Mouse (Mus musculus) forebrain, embryonic 10.5 days (tissue): ENCODE results near the gene Fbln2. TPM values are rescaled to one million over a fixed set of nuclear protein-coding genes. Genes with fewer than 3 reads are reported as not detected.

ENCODE experiments used
- DNase-seq: peaks from one replicate; pipeline ENCODE4 v3.0.0-alpha.2; 2017; ENCODE audit warnings: low spot score; ENCODE audit errors: extremely low spot score
- H3K27ac ChIP-seq: fragments of 300-500 bp; sonication (generic); 2 replicates; pipeline ENCODE4 v1.5.1; 2016; ENCODE audit warnings: mild to moderate bottlenecking
- H3K27me3 ChIP-seq: fragments of 300-500 bp; sonication (generic); 2 replicates; pipeline ENCODE4 v1.6.1; 2016; ENCODE audit warnings: mild to moderate bottlenecking; ENCODE audit not compliant: poor library complexity, severe bottlenecking
- H3K36me3 ChIP-seq: fragments of 300-500 bp; sonication (generic); replicated peaks from 2 replicates; pipeline ENCODE4 v1.6.1; 2016; ENCODE audit warnings: mild to moderate bottlenecking, moderate library complexity
- H3K4me1 ChIP-seq: fragments of 300-500 bp; sonication (generic); 2 replicates; pipeline ENCODE4 v1.6.1; 2016
- H3K4me3 ChIP-seq: fragments of 300-500 bp; sonication (generic); 2 replicates; pipeline ENCODE4 v1.5.1; 2016; ENCODE audit warnings: mild to moderate bottlenecking, moderate library complexity
- H3K9me3 ChIP-seq: fragments of 300-500 bp; sonication (generic); 2 replicates; pipeline ENCODE4 v1.6.1; 2016; ENCODE audit warnings: mild to moderate bottlenecking, moderate library complexity
- WGBS: fragments of 180-500 bp; shearing (Covaris S2); methylation state at CpG from one replicate; pipeline ENCODE4 v1.1.7; 2016; 5-methylcytosine and 5-hydroxymethylcytosine counted together
- polyA plus RNA-seq: library from polyadenylated mRNA; unstranded; fragments of >200 nt; fragmentation: Nextera tagmentation; extraction: Ambion mirVana; gene quantifications from 2 replicates; pipeline ENCODE4 v1.2.1, GENCODE M21; 2016

Fbln2 gene
- polyA plus RNA-seq, 1 experiment from 2014 or later: 35.4 TPM

DNA sequence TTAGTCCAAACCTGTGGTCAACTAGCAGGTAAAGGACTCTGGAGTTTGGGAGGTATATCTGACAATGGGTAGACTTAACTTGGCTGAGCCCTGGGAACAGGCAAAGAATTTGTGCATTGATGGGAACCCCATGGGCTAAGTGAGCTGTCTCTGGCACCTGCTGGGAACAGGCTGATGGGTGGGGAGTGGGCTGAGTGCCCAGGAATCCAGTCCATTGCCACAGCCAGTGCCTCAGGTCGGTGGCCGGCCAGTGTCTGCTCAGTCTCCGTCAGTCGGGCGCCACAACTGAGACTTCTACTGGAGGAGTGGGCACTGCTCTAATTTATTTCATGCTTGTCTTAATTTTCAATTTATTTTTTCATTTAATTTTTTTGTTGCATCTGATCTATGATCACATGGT is 98.9 kb downstream of the Fbln2 start:
- Histone ChIP-seq H3K4me3 (no peak overlapping the region), H3K9me3 (peaks cover 9% of the 10 kb centered on the region; the same call in 1 of the 2 replicates), H3K27ac (no peak overlapping the region), H3K36me3 (no peaks in the 10 kb centered on the region), H3K27me3 (no peaks in the 10 kb centered on the region), H3K4me1 (no peaks in the 10 kb centered on the region)
- WGBS: 88% methylated on average over 5 of the region's 5 CpGs
- no peak for DNase-seq

DNA sequence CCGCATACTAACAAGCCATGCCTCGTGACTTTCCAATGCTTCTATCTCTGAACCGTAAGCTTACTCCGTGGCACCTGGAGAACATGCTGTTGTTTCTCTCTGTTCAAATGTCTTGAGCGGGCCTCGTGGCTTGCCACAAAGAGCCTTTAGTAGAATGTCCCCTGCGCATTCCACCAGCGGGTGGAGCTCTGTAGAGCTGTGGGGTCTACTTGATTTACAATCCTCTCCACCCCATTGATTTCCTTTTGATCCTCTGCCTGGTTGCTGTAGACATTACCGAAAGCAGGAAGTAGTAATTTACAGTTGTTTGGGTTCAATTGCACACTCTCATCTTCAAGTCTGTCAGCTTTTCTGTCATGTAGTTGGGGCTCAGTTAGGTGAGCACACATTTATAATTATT is 100.2 kb downstream of the Fbln2 start:
- no peaks in the 10 kb centered on the region for H3K27me3 ChIP-seq
- no peaks in the 10 kb centered on the region for H3K4me1 ChIP-seq
- DNase-seq: no peak
- peaks cover 9% of the 10 kb centered on the region; the same call in 1 of the 2 replicates for H3K9me3 ChIP-seq
- no peak overlapping the region for H3K27ac ChIP-seq
- WGBS: 75% methylated on average over 9 of the region's 9 CpGs
- no peak overlapping the region for H3K4me3 ChIP-seq
- H3K36me3 ChIP-seq: no peaks in the 10 kb centered on the region

Other genes with a start within 250 kb of the Fbln2 start
- 7.4 and 8.7 TPM in 2 replicates for gene Iqsec1, start 223.8 kb upstream of the Fbln2 start, polyA plus RNA-seq
- 38.6 and 41.6 TPM in 2 replicates for gene Nup210, start 95.6 kb upstream of the Fbln2 start, polyA plus RNA-seq
- gene Hdac11, start 55.8 kb upstream of the Fbln2 start, polyA plus RNA-seq: 9.5 and 9.8 TPM in 2 replicates
- 10.9 and 11.0 TPM in 2 replicates for gene Wnt7a, start 198.9 kb downstream of the Fbln2 start, polyA plus RNA-seq